Mouse (Mus musculus) CD4-positive, CD25-positive, alpha-beta regulatory T cell, adult 2 months (primary cell): ENCODE measurements around the gene Gpr158.
"Not testable (repeated sequence)": the region's sequence is repeated elsewhere in the genome, so short reads cannot be mapped to it uniquely, and the experiment has no call there.

Experiments used
- DNase-seq: peaks from one replicate; pipeline ENCODE4 v3.0.0-alpha.2; 2012; ENCODE audit warnings: low read depth, low spot score

Gene Gpr158

GRCm38 (mm10) chr2:21367345-21368111 lies at the start of gene Gpr158:
TSS of gene Gpr158 (plus strand) at chr2:21367542.
- DNase-seq: no peak

DNA sequence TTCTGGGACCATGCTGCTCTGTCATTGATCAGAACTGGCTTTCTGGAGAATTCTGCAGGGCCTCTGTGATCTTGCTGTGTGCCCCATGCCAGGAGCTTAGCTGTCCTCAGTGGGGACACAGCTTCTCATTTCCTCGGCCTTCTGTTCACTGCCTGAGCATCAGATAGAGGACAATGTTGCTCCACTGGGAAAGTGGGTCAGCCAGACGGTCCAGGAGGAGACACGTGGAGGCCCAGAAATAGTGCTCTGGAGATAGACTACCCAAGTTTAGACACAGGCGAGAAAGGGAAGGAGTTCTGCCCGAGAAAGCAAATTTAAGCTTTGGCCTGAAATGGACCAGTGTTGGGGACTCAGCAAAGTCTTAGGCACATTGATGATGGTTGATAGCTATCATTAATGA lies 23.5 kb upstream of the Gpr158 start:
- no peak for DNase-seq

GRCm38 (mm10) chr2:21368351-21369170 lies 1.2 kb downstream of the Gpr158 start:
- DNase-seq: no peak

GRCm38 (mm10) chr2:21369171-21369485 lies 1.8 kb downstream of the Gpr158 start:
- DNase-seq: no peak

- DNase-seq: no peak
These were observed 2.2 kb downstream of the Gpr158 start for GRCm38 (mm10) chr2:21369556-21369955.

DNA sequence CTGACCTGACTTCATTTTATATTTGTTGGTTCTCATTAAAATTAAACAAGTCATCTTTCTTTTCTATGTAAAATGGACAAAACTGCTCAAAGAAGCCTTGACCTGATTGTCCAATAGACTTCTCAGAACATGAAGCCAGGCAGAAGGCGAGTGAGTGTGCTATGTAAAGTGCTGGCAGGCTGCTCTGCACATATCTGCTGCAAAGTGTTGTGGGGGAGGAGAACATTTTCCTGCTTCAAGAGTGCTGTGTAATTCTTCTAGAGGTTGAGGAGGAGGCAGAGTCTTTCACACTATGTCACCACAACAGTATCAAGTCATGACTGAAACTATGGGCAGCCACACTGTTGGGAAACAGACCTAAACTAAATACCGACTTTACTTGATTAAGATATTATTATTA lies 12.2 kb downstream of the Gpr158 start:
- no peak for DNase-seq

GRCm38 (mm10) chr2:21392727-21393126 lies 25.4 kb downstream of the Gpr158 start:
- no peak for DNase-seq

DNA sequence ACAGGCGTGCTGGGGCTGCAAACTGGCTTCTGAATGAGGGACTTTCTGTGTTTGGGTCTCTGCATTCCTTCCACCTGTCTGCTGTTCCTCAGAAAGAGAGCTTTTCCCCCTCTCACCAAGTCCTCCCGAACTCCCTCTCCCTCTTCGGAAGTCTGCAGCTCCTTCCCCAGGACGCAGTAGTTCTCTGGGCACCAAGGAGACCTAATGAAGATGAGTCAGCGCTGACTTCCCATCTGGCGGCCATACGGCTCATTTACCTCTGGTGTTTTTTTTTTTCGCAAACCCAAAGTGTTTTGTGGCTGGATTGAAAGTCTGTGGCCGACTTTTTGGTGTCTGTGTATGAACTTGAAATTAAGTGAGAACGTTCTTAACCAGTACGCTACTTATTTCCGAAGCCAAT lies 30.0 kb downstream of the Gpr158 start:
- no peak for DNase-seq

GRCm38 (mm10) chr2:21399657-21400056 lies 32.3 kb downstream of the Gpr158 start:
- DNase-seq: no peak

DNA sequence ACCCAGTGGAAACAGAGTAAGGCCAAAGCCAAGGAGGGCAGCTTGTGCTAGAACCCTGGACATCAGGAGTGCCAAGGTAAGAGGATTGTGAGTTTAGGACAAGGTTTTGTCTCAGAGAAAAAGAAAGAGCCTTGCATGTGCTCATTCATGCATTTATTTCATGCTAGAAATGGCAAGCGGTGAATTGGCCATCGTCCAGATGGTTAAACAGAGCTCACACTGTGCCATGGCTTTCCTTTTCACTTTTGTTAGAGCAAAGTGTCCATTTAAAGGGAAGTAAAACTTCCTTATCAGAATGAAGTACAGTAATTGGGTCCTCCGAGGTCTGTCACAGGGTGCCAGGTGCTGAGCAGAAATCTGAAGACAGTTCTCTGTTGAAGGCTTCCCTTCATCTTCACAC lies 38.3 kb downstream of the Gpr158 start:
- DNase-seq: no peak

GRCm38 (mm10) chr2:21407443-21407985 lies 40.2 kb downstream of the Gpr158 start:
- no peak for DNase-seq

- no peak for DNase-seq
These were observed 41.5 kb downstream of the Gpr158 start for GRCm38 (mm10) chr2:21408821-21409220.

DNA sequence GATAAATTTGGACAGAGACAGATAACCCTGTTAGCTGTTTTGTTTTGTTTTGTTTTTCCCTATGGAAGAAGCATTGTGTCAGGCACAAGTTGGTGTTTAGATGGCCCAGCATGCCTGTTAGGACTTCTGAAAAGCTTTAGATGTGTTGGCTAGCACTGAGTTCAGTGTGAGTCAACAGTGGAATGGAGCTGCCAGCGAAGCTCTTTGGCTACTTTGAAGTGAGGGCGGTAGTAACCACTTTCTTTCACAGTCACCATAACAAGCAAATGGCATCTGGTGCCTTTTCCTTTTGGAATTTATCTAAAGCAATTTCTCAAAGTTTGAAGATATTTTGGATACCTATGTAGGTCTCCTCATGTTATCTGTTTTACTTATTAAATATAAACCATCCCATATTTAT lies 62.9 kb downstream of the Gpr158 start:
- no peak for DNase-seq

GRCm38 (mm10) chr2:21431182-21431581 lies 63.8 kb downstream of the Gpr158 start:
- DNase-seq: no peak

DNA sequence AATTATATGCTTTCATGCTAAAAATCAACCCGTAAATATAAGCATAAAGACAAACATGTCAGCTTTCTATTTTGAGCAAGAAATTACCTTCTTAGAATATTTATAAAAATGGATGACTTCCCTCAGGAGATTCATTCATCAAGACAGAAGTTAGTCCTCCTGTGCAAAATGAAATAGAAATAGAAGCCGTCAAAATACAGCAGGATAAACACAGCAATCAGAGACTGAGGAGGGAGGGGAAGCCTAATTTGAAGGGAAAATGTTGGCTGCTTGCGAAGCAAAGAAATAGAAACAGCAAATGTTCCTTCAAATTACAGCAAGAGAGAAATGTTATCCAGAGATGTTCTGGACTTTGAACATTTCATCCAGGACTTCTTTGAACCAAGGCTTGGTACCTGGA lies 72.3 kb downstream of the Gpr158 start:
- no peak for DNase-seq

DNA sequence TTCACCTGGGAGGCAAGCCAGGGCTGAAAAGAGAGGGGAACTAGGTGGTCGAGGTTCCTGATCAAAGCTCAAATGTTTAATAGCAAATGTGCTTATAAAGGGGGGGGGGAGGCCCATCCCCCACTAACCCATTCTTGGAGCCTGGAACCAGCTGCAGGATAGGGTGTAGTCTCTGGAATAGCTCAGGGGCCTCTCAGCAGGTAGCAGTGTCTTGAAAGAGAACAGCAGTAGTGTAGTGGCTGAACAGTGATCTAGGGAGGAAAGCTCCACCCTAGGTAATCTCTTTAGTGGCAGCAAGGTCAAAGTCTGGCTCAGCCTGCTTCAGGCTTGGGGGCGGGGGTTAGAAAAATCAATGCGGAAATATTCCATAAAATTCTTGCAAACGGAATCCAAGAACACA lies 93.3 kb downstream of the Gpr158 start:
- not testable (repeated sequence) for DNase-seq

- DNase-seq: no peak
These were observed 107.6 kb downstream of the Gpr158 start for GRCm38 (mm10) chr2:21474957-21475356.

GRCm38 (mm10) chr2:21496881-21497280 lies 129.5 kb downstream of the Gpr158 start:
- no peak for DNase-seq

DNA sequence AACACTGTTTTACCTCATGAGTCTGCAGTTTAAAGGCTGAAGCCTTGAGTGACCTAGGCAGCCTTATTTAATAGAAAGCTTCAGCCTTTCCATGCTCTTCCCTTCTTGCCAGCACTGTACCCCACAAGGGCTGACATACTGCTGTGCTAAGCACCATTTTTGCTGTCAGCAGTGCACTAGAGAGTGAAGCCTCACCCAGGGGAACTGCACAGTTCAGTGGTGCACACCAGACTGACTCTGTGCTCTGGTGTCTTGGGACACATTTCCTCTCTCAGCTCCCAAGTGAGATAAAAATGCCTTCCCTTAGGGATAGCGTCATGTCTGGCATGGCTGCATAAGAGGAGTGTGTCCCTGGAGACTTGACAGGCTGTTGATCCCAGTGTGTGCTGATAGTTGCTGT lies 130.6 kb downstream of the Gpr158 start:
- no peak for DNase-seq

DNA sequence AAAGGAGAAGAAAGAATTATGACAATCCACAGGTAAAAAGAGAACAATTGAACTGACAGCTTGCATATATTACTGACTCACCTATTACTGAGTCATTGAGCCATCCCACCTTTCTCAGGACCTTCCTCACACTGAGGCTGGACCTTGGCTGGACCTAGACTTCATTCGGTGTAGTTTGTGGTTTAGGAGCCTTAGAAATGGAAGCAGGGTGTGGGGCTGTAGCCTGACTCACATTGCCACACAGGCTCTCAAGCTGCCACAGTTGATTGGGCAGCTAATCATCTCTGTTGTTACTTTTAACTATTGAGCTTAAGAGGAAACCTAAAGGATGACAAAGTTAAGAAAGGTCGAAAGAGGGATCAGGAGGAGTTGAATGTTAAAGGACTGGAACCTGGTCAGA lies 132.1 kb downstream of the Gpr158 start:
- DNase-seq: no peak

DNA sequence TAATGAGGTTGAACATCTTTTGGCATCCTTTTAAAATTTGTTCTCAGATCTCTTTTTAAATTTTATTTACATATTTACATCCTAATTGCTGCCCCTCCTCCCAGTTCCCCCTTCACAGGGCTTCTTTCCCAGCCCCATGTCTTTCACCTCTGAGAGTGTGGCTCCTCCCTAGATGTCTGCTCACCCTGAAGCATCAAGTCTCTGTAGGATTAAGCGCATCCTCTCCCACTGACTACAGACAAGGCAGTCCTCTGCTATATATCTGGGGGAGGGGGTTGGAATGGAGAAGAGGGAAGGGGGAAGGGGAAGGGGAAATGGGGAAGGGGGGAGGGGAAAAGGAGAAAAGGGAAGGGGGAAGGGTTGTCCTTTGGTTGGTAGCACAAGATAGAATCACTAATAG lies 140.1 kb downstream of the Gpr158 start:
- no peak for DNase-seq

- no peak for DNase-seq
These were observed 163.4 kb downstream of the Gpr158 start for GRCm38 (mm10) chr2:21530750-21531149.

DNA sequence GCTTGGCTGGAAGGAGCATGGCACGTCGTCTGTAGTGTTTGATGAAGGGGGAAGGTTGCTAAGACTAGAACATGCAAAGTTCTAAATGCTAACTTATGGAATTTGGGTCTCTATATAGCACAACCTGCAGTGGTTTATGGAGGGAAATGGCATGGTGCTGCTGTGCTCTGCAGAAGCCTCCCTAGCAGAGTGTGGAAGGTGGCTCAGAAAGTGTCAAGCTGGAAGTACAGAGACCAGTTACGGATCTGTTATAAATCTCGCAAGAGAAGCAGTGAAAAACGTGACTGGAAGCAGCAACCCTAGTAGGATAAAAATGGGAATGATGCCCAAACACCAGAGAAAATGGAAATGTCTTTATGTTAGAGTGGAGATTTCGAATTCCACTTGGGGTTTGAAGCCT lies 251.8 kb downstream of the Gpr158 start:
- DNase-seq: no peak
